Mouse (Mus musculus) fibroblast of lung, adult 2 months (primary cell): ENCODE measurements at regions not wholly inside any gene's neighbourhood (a gene's known extent, or its start where the extent isn't known, plus 50 kb on each side); places are given as distances from the start of the nearest gene placed in this dataset.

Experiments
- DNase-seq: peaks from one replicate; pipeline ENCODE4 v3.0.0-alpha.2; 2011; ENCODE audit warnings: low read depth

DNA sequence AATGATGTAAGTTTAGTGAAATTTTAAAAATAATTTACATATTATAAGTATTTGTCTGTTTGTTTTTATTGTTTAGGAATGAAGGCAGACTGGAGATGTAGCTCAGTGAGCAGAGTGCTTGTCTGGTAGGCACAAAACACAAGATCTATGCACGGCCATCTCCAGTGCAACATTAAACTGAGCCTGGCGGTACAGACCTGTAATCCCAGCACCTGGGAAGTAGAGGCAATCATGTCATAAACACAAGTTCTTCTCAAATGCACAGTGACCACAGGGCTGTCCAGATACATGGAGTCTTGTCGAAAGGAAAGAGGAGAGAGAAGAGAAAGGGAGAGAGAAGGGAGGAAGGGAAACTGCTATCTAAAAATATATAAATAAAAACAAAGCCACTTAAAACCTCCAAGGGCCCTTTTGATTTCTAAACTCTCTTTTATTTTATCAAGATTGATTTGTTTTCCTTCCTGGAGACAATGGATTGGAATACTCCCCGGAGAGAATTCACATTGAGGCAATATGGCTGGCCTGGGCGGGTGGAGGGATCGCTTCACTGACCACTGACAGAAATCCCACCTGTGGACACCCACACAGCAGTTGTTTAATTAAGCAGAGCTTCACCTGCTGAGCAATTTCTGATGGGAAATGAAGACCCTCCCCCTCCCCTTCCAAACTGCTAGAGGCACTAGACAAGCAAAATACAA, 215.6 kb upstream of the Tll1 start:
- DNase-seq: no peak

DNA sequence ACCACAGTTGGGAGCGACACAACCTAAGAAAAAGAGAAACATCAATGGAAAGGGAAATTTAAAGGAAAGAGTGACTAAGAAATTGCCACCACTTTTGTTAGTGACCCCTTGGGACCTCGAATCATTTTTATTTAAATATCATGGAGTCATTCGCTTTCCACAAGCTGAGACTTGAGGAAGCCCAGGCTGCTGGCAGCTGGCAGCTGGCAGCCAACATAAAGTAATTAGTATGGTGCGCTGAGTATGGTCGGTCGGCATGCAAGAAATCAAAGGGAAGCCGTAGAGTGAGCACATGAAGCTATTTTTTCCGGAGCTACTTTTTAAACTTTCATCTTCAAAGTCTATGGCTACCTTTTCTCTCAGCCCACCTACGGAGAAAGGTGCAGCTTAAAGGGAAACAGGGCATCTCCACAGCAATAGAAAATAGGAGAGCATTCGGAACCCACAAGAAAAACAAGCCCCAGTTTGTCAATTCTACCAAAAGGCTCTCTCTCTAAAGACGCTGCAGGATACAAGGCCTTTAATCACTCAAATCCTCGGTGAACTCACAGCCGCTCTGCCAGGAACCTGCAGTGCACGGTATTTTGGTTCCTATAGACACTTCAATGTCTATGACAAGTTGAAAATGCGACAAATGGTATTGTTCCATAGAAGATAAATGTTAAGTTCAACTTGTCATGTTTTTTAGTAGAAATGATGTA, 206.6 kb upstream of the Tll1 start:
- DNase-seq: no peak

- DNase-seq: no peak
These were observed 200.9 kb upstream of the Tll1 start for GRCm38 (mm10) chr8:64406775-64407490.

DNA sequence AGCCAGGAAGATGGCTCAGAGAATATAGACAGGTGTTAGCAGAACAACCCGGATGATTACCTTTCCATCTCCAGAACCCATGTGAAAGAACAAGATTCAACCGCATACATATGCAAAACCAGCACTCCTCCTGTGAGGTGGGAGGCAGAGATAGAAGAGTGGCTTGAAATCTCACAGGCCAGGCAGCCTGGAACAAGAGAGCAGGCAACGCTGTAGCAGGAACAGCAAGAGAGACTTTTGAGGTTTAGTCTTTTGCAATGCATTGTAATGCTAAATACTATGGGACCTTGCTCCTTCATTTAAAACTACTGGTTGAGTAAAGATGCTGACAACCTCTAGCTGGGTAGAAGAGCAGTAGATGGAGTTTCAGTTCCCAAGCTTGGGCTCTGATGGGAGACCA, 193.5 kb upstream of the Tll1 start:
- no peak for DNase-seq

GRCm38 (mm10) chr8:64397876-64398275, 191.8 kb upstream of the Tll1 start:
- DNase-seq: peak; percentile 40

GRCm38 (mm10) chr8:64395816-64396215, 189.7 kb upstream of the Tll1 start:
- DNase-seq: no peak

GRCm38 (mm10) chr8:64389488-64389887, 183.4 kb upstream of the Tll1 start:
- DNase-seq: no peak

- no peak for DNase-seq
These were observed 182.2 kb upstream of the Tll1 start for GRCm38 (mm10) chr8:64388299-64388698.

GRCm38 (mm10) chr8:64379732-64380349, 173.8 kb upstream of the Tll1 start:
- no peak for DNase-seq

DNA sequence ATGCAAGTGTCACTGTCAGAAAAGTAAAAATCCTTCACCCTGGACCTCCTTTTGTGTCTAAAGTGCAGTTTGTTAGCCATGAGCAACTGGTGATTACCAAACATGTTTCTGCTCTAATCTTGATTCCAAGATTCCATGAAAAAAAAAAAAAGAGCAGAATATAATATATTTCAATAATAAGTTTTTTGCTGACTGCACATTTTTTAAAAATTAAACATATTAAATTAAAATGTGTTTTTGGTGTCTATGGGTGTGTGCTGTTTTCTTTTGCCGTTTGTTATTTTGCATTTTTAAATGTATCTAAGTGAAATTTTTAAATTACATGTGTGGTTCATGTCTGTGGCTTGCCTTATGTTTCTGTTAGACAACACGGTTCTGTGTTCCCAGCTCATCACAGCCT, 171.8 kb upstream of the Tll1 start:
- no peak for DNase-seq

DNA sequence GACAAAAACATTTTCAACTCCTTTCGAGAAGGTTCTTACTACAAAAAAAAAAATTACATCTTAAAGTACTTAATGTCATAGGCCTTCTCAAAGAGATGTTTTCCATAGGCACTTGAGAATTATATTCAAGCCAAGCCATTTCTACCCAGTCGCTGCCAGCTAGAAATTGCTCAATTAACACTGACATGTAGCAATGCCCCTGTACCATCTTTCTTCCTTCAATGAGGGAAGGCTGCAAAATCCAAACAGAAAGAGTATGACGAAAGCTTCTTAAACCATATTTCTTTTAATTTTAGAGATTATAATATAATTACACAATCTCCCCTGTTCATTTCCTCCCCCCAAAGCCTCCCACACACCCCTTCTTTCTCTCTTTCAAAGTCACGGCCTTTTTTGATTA, 169.4 kb upstream of the Tll1 start:
- no peak for DNase-seq

GRCm38 (mm10) chr8:64374980-64375379, 168.9 kb upstream of the Tll1 start:
- no peak for DNase-seq

- no peak for DNase-seq
These were observed 163.9 kb upstream of the Tll1 start for GRCm38 (mm10) chr8:64369973-64370372.

- no peak for DNase-seq
These were observed 161.8 kb upstream of the Tll1 start for GRCm38 (mm10) chr8:64367906-64368305.

- no peak for DNase-seq
These were observed 160.8 kb upstream of the Tll1 start for GRCm38 (mm10) chr8:64366974-64367266.

DNA sequence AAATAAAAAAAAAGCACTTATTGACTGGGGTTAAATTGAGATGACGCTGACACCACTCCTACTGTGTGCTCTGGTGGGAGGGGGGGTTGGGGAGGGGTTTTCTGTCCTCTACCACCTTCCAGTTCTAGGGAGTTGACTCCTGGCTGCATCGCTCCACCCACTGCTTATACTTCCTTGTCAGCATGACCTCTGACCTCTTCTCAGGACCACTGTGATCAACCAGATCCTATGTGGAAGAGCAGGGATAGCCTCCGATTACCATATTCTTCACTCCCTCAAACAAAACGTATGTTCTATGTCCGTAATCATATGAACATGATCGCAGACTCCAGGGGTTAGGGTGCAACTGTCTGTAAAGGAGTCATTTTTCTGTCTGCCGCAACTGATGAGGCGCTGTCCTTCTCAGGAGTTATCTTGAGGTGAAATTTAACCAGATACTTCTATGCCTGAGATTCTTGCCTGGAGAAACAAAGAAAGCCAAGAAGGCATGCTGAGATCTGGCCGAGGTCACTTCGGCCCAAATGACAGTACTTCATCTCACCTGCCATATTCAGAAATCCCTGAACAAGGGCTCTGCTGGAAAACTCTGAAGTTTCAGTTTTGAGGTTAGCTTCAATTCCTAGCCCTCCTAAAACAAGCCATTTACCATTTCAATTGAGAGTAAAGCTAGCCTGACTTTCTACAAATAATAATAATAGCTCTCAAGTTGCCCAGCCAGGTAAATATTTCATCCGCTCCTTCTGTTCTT, 160.3 kb upstream of the Tll1 start:
- DNase-seq: no peak

DNA sequence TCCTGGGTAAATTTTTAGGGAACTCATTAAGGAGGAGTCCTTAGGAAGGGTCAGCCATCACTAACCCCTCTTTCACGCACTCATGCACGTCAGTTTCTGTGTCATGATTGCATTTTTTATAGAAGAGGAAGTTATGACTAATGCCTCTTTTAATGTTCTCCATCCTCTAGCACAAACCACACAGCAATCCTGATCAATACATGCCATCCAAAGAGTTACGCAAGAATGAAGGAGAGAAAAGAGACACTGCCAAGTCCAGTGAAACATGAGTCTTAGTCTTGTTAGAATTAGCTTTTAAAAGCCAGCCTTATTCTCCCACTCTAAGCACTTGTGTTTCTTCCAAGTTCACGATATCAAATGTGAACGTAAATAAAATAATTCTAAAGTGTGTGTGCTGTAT, 151.0 kb upstream of the Tll1 start:
- DNase-seq: peak; percentile 51

- DNase-seq: no peak
These were observed 142.1 kb upstream of the Tll1 start for GRCm38 (mm10) chr8:64348082-64348646.

DNA sequence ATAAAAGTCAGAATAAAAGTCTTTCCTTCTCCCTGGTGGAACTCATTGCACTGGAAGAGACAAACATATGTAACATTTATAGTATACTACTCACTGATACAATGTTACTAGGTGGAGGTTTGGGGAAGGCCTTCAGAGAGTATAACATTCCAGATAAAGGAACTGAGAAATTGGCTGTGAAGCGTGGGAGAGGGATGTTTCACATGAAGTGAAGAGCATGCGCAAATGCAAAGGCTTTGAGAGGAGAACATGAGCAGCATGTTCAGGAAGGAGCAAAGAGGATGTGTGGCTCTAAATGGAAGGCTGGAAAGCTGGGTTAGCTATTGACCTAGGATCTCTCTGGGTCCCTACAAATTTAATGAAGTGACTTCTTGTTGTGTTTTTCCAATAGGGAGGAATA, 141.4 kb upstream of the Tll1 start:
- no peak for DNase-seq

DNA sequence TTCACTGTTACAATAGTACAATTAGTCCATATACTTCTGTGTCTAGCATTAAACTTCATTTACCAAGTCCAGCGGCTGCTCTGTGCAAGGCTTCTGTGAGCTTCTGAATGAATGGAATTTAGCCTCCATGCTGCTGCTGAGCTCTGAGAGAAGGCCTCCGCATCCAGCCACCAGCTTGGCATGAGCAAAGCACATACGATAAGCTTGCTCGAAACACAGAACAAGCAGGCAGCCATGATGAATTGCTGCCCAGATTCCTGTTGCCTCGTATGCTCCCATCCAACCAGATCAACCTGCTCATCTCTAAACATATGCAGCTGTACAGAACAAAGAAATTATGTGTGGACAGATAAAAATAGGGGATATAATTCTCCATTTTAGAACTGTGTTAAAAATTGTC, 140.4 kb upstream of the Tll1 start:
- no peak for DNase-seq

DNA sequence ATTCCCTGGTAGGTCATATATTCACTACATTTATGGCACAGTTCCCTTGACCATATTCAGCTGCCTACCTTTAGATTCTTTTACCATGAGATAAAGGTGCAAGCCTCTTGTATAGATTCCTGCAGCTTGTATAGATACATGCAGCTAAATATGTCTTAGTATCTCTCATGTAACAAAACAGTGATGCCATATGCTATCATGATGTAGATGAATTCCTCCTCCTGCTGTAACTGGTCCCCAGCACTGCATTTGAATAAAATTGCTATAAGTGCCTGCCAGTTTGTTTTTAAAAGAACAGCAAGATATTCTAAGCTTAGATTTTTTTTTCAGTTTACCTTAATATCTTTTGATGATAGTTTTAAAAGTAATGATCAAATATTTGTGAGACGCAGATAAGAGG, 138.9 kb upstream of the Tll1 start:
- no peak for DNase-seq

DNA sequence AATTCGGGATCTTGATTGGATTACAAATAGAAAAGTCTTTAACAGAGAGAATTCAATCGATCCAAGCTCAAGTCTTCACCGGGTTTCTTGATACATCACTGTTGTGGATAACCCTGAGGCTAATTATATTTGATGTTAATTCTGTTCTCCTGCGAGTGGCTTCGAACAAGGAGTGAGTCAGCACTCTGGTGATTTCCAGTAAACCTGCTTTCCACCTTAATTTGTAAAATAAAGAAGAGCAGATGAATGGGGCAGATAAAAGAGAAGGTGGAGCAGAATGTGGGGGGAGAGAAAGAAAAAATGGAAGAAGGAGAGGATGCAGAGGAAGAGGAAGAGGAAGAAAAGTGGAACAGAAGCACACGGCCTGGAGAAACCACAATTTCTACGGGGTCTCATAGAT, 137.5 kb upstream of the Tll1 start:
- DNase-seq: no peak
